Mouse (Mus musculus) heart, adult 2 months (tissue): Measurements from ENCODE around the gene Atpif1. TPM values are rescaled to one million over a fixed set of nuclear protein-coding genes. Genes with fewer than 3 reads are reported as not detected.

Experiments used
- DNase-seq, 2 experiments: peaks; one replicate each; pipeline ENCODE4 v3.0.0; 2021
- H3K27ac ChIP-seq: fragments of 200-600 bp; 2 replicates; pipeline ENCODE4 v1.8.1; 2022
- H3K27me3 ChIP-seq: fragments of 200-500 bp; 2 replicates; pipeline ENCODE4 v1.6.1; 2012; ENCODE audit warnings: mild to moderate bottlenecking, low read length, inconsistent platforms, mixed read lengths; ENCODE audit not compliant: control insufficient read depth, insufficient read depth
- H3K36me3 ChIP-seq: fragments of 200-500 bp; 2 replicates; pipeline ENCODE4 v1.6.1; 2012; ENCODE audit warnings: low read length, inconsistent platforms; ENCODE audit not compliant: control insufficient read depth, insufficient read depth
- H3K4me1 ChIP-seq: fragments of 200-500 bp; 2 replicates; pipeline ENCODE4 v1.6.1; 2011; ENCODE audit warnings: low read length; ENCODE audit not compliant: control insufficient read depth, insufficient read depth
- H3K4me3 ChIP-seq: fragments of 200-600 bp; 2 replicates; pipeline ENCODE4 v1.8.1; 2022
- H3K79me2 ChIP-seq: fragments of 200-500 bp; replicated peaks from 2 replicates; pipeline ENCODE4 v1.6.1; 2012; ENCODE audit warnings: mild to moderate bottlenecking, inconsistent platforms, low read length, moderate library complexity, mixed read lengths; ENCODE audit not compliant: control insufficient read depth, insufficient read depth
- H3K9ac ChIP-seq: fragments of 200-500 bp; 2 replicates; pipeline ENCODE4 v1.6.1; 2012; ENCODE audit warnings: low read depth, mild to moderate bottlenecking, control low read depth, inconsistent platforms, low read length, mixed read lengths
- CTCF ChIP-seq: fragments of 200-600 bp; IDR thresholded peaks from 2 replicates; pipeline ENCODE4 v1.8.1; 2022; ENCODE audit warnings: antibody characterized with exemption, mild to moderate bottlenecking, moderate library complexity
- EP300 ChIP-seq: fragments of 200-500 bp; IDR thresholded peaks from 2 replicates; pipeline ENCODE4 v1.6.1; 2011; ENCODE audit warnings: low read depth, low read length, control low read depth; ENCODE audit not compliant: insufficient read depth
- POLR2A ChIP-seq: fragments of 200-500 bp; IDR thresholded peaks from 2 replicates; pipeline ENCODE4 v1.6.1; 2011; ENCODE audit warnings: mild to moderate bottlenecking, low read depth, low read length, control low read depth; ENCODE audit not compliant: insufficient read depth
- WGBS: fragments of 180-500 bp; shearing (Covaris S2); methylation state at CpG from one replicate; pipeline ENCODE4 v1.1.7; 2018; 5-methylcytosine and 5-hydroxymethylcytosine counted together
- intact Hi-C: fragments of 180-260 bp; cut with DNase I; formaldehyde crosslinking; loops from one replicate; pipeline ENCODE4 v1.15.1; 2025
- polyA plus RNA-seq: library from polyadenylated mRNA; depleted of rRNA; stranded (reverse); fragments of >200 nt; gene quantifications from 2 replicates; pipeline ENCODE4 v1.2.3, GENCODE M21; 2012
- total RNA-seq, 2 experiments: library from RNA; stranded (reverse); gene quantifications; 2 replicates each; pipeline ENCODE4 v1.2.3; 2021

Atpif1 gene
- total and polyA plus RNA-seq, 3 experiments, result 146 to 299 (median 287) TPM

DNA sequence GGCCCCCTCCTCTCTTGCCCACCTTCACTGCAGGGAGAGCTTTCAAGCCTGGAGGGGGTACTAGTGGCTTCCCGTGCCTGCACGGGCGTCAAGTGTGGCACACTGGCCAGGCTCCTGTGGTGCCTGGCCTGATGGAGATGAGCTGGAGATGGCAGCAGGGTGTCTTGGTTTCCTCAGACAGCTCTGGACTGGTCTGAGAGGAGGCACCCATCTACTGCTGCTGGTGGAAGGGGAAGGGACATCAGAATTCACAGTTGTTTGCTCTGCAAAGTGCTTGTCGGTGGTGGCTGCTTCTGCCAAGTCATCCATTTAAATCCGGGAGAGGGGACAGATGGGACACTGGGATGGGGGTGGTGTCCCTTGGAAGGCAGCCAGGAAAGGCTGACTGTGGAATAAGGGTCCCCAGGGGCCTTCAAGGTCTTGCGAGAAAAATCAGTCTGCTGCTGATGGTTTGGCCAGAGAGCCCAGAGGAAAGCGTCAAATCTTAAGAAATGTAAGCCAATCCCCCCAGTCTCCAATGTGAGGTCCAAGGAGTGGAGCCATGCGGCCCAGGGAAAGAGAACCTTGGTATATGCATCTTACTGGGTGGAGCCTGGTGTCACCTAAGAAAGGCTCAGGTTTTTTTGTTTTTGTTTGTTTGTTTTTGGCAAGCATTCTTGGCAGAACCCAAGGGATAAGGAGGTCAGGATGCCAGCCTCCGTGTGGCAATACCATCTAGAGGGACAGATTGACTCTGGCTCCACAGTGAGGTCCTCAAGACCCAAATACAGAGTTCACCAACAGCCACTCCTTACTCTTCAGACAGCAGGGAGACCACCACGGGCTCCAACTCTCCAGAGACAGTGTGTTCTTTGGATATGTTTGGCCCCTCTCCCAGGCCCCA lies 41.0 kb downstream of the Atpif1 start:
- Histone ChIP-seq H3K4me3 (no peak overlapping the region), H3K27ac (peak overlapping the region; percentile 12; the same call in 1 of the 2 replicates), H3K36me3 (no peaks in the 10 kb centered on the region), H3K9ac (no peak overlapping the region), H3K27me3 (no peaks in the 10 kb centered on the region), H3K79me2 (no peaks in the 10 kb centered on the region), H3K4me1 (no peaks in the 10 kb centered on the region; the same call in none of the 2 replicates)
- WGBS, result 36% methylated on average over 10 of the region's 10 CpGs
- peak; percentile 53 to 56 for DNase-seq
- intact Hi-C loops, result no loop called here
- no peak for TF ChIP-seq EP300
- TF ChIP-seq CTCF, result no peak
- TF ChIP-seq POLR2A, result no peak

GRCm38 (mm10) chr4:132491748-132492147 lies 41.7 kb downstream of the Atpif1 start:
- H3K4me3 ChIP-seq, result no peak overlapping the region
- WGBS, result 55% methylated on average over 6 of the region's 6 CpGs
- H3K27me3 ChIP-seq, result no peaks in the 10 kb centered on the region
- H3K9ac ChIP-seq, result no peak overlapping the region
- H3K4me1 ChIP-seq, result no peaks in the 10 kb centered on the region; the same call in none of the 2 replicates
- H3K36me3 ChIP-seq, result no peaks in the 10 kb centered on the region
- peak overlapping the region; percentile 12; the same call in 1 of the 2 replicates for H3K27ac ChIP-seq
- TF ChIP-seq CTCF, result no peak
- no peak for TF ChIP-seq EP300
- TF ChIP-seq POLR2A, result no peak
- intact Hi-C loops, result no loop called here
- no peaks in the 10 kb centered on the region for H3K79me2 ChIP-seq
- peak in 1 of 2 experiments; percentile 41 for DNase-seq

DNA sequence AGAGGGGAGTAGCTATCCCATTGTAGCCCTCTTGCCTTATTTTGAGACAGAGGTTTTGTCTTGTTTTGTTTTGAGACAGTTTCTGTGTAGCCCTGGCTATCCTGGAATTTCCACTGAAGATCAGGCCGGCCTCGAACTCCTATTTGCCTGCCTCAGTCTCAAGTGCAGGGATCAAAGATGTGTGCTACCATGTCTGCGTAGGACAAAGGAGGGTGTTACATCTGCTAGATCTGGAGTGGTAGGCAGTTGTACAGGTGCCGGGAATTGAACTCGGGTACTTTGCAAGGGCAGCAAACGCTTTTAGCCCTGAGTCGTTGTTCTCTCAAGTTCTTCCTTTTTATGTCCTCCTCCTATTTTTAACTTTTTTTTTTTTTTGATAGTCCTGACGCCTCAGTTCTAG lies 42.4 kb downstream of the Atpif1 start:
- intact Hi-C loops, result no loop called here
- H3K79me2 ChIP-seq, result no peaks in the 10 kb centered on the region
- no peaks in the 10 kb centered on the region for H3K36me3 ChIP-seq
- H3K9ac ChIP-seq, result no peak overlapping the region
- no peak for TF ChIP-seq CTCF
- TF ChIP-seq EP300, result no peak
- TF ChIP-seq POLR2A, result no peak
- H3K4me3 ChIP-seq, result no peak overlapping the region
- no peak for DNase-seq
- no peaks in the 10 kb centered on the region for H3K27me3 ChIP-seq
- H3K4me1 ChIP-seq, result no peaks in the 10 kb centered on the region; the same call in none of the 2 replicates
- no peak overlapping the region for H3K27ac ChIP-seq
- WGBS, result 88% methylated on average over 8 of the region's 8 CpGs

- TF ChIP-seq POLR2A, result no peak
- TF ChIP-seq CTCF, result no peak
- no peak for TF ChIP-seq EP300
- H3K27ac ChIP-seq, result no peak overlapping the region
- H3K36me3 ChIP-seq, result no peaks in the 10 kb centered on the region
- H3K9ac ChIP-seq, result no peak overlapping the region
- H3K4me1 ChIP-seq, result no peaks in the 10 kb centered on the region; the same call in none of the 2 replicates
- no peaks in the 10 kb centered on the region for H3K27me3 ChIP-seq
- H3K79me2 ChIP-seq, result no peaks in the 10 kb centered on the region
- H3K4me3 ChIP-seq, result no peak overlapping the region
- no peak for DNase-seq
- 91% methylated on average over 15 of the region's 15 CpGs for WGBS
- intact Hi-C loops, result no loop called here
These were observed 43.0 kb downstream of the Atpif1 start for GRCm38 (mm10) chr4:132490273-132491010.

DNA sequence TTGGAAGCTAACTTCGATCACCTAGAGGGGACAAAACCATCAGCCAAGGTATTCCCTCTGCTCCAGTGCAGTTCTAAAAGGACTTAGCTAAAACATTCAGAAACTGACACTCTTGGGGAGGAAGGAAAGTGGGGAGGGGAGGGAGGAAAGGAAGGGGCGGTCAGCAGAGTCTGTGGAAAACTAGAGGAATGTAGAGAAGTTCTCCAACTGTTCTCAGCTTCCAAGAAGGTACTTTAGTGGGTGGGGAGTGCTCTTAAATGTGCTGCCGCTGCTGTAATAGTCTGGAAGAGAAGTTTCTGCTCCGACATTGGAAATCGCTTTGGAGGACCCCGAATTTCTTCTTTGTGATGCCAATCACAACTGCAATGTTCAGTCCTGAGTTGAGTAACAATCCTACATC lies 44.5 kb downstream of the Atpif1 start:
- no peak overlapping the region for H3K27ac ChIP-seq
- intact Hi-C loops, result no loop called here
- H3K4me1 ChIP-seq, result no peaks in the 10 kb centered on the region; the same call in none of the 2 replicates
- H3K27me3 ChIP-seq, result no peaks in the 10 kb centered on the region
- no peak overlapping the region for H3K4me3 ChIP-seq
- no peak for TF ChIP-seq EP300
- TF ChIP-seq CTCF, result no peak
- TF ChIP-seq POLR2A, result no peak
- H3K79me2 ChIP-seq, result no peaks in the 10 kb centered on the region
- DNase-seq, result no peak
- 53% methylated on average over 6 of the region's 6 CpGs for WGBS
- no peak overlapping the region for H3K9ac ChIP-seq
- H3K36me3 ChIP-seq, result no peaks in the 10 kb centered on the region
